Mouse (Mus musculus) testis, adult 2 months (tissue): ENCODE data around the gene Csmd2.

ENCODE experiments used
- CTCF ChIP-seq: fragments of 200-500 bp; IDR thresholded peaks from 2 replicates; pipeline ENCODE4 v1.5.1; 2012; ENCODE audit warnings: low read depth, mild to moderate bottlenecking, inconsistent platforms, low read length, moderate library complexity; ENCODE audit not compliant: control insufficient read depth, insufficient read depth, insufficient replicate concordance
- POLR2A ChIP-seq: fragments of 200-500 bp; IDR thresholded peaks from 2 replicates; pipeline ENCODE4 v1.6.1; 2012; ENCODE audit warnings: low read depth, mild to moderate bottlenecking, inconsistent platforms, low read length, moderate library complexity; ENCODE audit not compliant: control insufficient read depth

- TF ChIP-seq CTCF = no peak
- no peak for TF ChIP-seq POLR2A
Observed at GRCm38 (mm10) chr4:128178974-128179373, 191.3 kb downstream of the Csmd2 start.
